Mouse (Mus musculus): Measurements from ENCODE around the gene Rpl39.

The Rpl39 gene

DNA sequence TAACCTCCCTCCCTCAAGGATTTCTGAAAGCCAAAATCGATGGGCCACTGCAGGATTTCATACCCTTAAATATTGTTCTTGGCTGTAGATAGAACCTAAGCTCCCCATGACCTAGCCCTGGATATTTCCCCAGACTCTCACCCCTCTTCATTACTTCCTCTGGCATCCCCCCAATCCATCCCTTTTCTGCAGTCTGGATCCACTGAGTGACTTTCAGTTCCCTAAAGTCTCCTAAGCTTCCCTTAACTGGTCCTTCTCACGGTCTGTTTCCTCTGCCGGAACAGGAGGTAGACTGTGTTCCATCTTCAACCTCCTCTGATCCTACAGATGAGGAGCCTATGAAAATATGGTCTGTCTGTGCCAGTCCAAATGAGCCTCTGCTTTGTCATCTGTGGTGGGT, 17.9 kb downstream of the Rpl39 start:
- DNase-seq (ENCODE audit: low spot score in 2 of 2): no peak

DNA sequence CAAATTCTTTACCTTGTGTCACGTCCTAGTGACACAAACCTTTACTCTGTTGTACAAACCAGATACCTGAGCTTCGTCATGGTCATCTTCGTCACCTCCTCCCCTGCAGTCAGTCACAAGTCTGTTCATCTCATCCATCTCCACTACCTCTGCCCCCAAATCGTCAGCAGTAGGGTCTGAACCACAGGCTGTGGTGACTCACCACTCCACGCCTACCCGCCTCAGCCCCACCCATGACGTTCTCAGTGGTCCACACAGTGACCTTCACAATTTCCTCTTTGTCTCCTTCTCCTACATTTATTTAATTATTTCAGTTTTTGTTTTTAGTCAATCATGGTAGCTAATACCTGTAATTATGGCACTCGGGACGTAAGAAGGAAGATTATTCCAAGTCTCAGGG, 21.3 kb downstream of the Rpl39 start:
- DNase-seq (ENCODE audit: low spot score in 2 of 2): no peak

DNA sequence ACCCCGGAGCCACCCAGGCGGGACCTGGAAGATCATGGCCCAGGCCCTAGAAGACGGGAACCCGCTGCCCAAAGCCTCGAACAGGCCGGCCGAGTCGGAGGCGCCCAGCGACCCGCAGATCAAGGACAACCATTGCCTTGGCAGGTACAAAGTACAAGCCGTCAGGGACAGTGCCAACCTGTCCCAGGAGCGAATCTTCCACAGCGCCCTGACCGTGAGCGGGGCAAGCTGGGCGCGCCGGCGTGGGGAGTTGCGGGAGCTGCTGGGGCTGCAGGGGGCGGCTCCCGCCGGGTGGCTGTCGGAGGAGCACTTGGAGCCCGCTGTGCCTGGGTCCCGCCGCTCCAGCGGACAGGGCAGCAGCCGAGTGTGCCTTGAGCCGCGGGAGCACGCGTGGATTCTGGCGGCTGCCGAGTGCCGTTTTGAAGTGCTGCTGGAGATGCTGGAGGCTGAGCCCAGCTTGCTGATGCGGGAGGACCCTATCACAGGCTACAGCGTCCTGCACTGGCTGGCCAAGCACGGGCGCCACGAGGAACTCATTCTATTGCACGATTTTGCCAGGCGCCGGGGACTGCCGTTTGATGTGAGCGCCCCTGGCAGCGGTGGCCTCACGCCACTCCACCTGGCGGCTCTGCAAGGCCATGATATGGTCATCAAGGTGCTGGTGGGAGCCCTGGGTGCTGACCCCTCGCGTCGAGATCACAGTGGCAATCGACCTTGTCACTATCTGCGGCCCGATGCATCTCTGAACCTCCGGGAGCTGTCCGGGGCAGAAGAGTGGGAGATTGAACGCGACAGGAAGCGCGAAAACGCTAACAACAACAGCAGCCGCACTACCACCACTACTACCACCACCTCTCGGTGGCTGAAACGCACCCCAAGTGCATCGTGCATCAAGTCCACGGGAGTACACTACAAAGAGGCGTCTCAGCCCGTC, 36.0 kb downstream of the Rpl39 start:
- no peak for DNase-seq (ENCODE audit: low spot score in 2 of 2)

DNA sequence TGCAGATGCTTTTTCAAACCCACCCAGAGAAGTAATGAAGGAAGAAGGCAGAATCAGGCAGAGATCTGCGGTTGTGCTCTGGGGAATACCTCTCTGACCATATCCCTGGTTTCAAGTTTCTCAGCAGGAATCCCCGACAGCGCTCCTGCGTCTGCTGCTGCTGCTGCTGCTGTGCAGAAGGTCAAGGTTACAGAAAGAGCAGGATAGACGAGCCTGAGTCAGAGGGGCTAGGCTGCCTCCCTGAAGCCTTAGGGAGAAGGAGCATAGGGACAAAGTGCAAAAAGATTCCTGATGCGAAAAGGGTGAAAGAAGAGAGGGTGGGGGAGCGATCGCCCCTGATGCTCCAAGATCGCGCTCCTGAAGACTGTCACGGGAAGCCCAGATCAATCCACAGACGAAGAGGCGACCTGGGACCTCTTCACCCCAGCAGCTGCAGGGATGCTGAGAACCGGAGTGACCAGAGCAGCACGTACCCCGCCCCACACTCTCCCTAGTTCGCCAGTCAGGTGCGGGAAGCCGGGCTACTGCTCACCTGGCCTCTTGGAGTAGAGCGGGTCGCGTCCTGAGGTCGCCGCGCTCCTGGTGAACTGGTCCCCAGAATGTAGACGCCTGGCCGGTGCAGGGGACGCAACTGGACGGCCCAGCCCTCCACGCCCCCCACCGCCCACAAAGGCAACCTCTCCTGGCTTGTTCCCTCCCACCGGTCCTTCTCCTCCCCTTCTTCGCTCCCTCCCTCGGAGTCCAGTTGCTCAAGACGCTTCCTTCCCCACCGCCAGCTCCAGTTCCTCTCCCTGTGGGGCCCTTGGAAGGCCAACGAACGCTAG, 36.9 kb downstream of the Rpl39 start, which contains the start of gene Sowahd:
TSS of gene Sowahd (plus strand) at position 780 of the 824 bp plus-strand sequence.
- no peak for DNase-seq (ENCODE audit: low spot score in 2 of 2)

DNA sequence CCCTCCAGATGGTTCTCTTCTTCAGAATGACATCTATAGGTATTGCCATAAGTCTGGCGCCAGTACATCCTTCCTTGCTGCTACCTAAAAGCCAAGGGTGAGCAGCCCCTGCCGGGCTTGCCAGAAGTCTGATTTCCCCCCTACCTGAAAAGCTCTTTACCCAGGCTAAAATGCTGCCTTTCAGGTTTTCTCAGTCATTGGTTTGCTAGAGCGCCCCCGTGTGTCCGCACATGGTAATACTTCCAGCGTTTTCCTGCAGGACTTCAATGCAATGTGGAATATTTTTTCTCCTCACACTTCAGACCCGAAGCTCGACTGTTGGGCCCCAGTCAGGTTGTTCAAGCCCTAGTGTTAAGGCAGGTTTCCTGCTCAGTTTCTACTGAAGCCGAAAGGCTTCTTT, 42.5 kb downstream of the Rpl39 start:
- DNase-seq (ENCODE audit: low spot score in 2 of 2): peak; percentile 16 to 25
